Mouse (Mus musculus): ENCODE data around the gene Rnf187. TPM values are rescaled to one million over a fixed set of nuclear protein-coding genes. Genes with fewer than 3 reads are reported as not detected.

Rnf187 gene
- polyA plus RNA-seq, 1 experiment from 2014 or later = 168 TPM

DNA sequence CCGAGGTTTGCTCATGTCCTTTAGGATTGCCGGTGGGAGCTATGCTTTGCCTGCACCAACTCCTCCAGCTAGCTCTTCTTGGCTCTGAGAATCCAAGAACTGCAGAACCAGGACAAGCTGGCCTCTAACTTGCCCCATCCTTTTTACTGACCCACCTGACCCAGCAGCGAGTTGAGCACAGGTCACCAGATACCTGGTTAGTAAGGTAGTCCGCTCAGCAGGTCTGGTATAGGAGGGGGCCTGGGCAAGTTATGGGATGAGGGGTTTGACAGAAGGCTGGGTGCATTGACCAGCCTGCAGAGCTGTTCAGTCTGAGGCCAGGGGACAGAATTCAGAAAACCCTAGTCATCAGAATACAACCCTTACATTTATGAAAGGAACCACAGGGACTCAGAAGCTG, 9.7 kb downstream of the Rnf187 start:
- Histone ChIP-seq H3K9ac (replicated peaks; ENCODE audit: low read depth) (no peak overlapping the region), H3K27me3 (replicated peaks; ENCODE audit: insufficient read depth, low read length) (no peaks in the 10 kb centered on the region), H3K4me1 (ENCODE audit: insufficient read depth, low read depth, low read length) (no peaks in the 10 kb centered on the region), H3K9me3 (ENCODE audit: low read length) (no peaks in the 10 kb centered on the region), H3K4me3 (ENCODE audit: low read depth, low read length) (no peak overlapping the region), H3K27ac (ENCODE audit: low read length) (no peak overlapping the region), H3K4me2 (replicated peaks; ENCODE audit: low read depth, low read length) (no peak overlapping the region), H3K36me3 (ENCODE audit: insufficient read depth, low read length) (peaks cover 19% of the 10 kb centered on the region; the same call in 1 of the 2 replicates)
- no peak for DNase-seq (ENCODE audit: low spot score)
- no peak for ATAC-seq
- 60% methylated on average over 4 of the region's 4 CpGs for WGBS
- no peak for TF ChIP-seq CTCF (IDR thresholded peaks at IDR 0.05)
- no peak for TF ChIP-seq EP300 (IDR thresholded peaks at IDR 0.05)

DNA sequence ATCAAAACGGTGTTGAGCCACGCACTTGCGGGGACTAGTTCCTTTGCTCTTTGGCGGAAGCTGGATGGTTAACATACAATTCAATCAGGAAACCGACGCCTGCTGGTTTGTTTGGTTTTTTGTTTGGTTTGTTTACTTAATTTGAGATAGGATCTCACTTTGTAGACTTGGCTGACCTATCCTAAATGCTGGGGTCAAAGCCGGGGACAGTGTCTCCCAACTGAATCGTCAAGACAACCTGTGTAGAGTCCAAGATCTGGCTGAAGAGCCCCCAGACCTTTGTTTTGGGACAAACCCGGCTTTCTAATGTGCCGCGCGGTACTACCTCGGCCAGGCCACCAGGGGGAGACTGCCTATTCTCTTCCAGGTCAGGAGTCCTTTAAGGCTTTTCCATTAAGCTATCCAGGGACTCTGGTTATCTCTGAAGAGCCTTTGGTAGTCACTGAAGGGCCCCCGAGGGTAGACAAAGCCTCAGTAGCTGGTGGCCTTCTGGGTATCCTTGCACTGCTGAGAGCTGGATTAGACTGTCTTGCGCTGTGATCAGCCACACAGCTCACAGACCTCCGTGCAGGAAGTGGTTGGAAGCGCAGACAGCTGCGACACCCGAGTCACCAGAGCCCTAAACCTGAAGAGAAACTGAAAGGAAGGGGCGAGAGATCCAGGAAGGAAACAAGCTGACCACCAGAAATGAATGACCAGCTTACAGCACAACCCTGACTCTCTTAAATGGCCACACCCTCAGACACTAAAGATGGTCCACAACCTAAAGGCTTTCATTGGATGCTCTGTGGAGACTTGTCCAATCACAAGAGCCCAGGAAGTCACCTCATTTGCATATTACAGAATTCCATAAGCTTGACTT, 10.7 kb downstream of the Rnf187 start:
- TF ChIP-seq CTCF (IDR thresholded peaks at IDR 0.05) (peak; percentile 80), EP300 (IDR thresholded peaks at IDR 0.05) (peak; percentile 64)
- ATAC-seq (peak; percentile 94), DNase-seq (ENCODE audit: low spot score) (peak; percentile 91)
- peak overlapping the region; percentile 55 for H3K4me2 ChIP-seq (replicated peaks; ENCODE audit: low read depth, low read length)
- no peak overlapping the region; the same call in 1 of the 2 replicates for H3K9ac ChIP-seq (replicated peaks; ENCODE audit: low read depth)
- WGBS = 14% methylated on average over 20 of the region's 20 CpGs
- no peaks in the 10 kb centered on the region for H3K4me1 ChIP-seq (ENCODE audit: insufficient read depth, low read depth, low read length)
- H3K9me3 ChIP-seq (ENCODE audit: low read length) = no peaks in the 10 kb centered on the region
- H3K27me3 ChIP-seq (replicated peaks; ENCODE audit: insufficient read depth, low read length) = no peaks in the 10 kb centered on the region
- H3K4me3 ChIP-seq (ENCODE audit: low read depth, low read length) = peak overlapping the region; percentile 41
- H3K36me3 ChIP-seq (ENCODE audit: insufficient read depth, low read length) = peaks cover 8% of the 10 kb centered on the region; the same call in 1 of the 2 replicates
- H3K27ac ChIP-seq (ENCODE audit: low read length) = peak overlapping the region; percentile 76

DNA sequence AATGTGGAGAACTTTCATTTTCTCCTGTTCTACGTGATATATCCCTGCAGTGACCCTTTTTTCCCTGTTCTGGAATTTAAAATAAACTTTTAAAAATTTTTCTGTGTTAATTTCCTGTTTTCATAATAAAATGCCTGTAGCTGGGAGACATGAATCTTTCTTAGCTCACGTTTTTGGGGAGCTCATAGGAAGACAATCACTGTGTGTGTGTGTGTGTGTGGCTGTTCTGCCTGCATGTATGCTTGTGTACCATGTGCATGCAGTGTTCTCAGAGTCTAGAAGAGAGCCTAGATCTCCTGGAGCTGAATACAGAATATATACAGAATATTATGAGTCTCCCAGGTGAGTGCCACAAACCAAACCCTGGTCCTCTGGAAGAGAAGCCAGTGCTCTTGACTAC, 11.7 kb downstream of the Rnf187 start:
- Histone ChIP-seq H3K27ac (ENCODE audit: low read length) (no peak overlapping the region), H3K9ac (replicated peaks; ENCODE audit: low read depth) (no peak overlapping the region), H3K9me3 (ENCODE audit: low read length) (no peaks in the 10 kb centered on the region), H3K4me1 (ENCODE audit: insufficient read depth, low read depth, low read length) (no peaks in the 10 kb centered on the region), H3K27me3 (replicated peaks; ENCODE audit: insufficient read depth, low read length) (no peaks in the 10 kb centered on the region), H3K4me2 (replicated peaks; ENCODE audit: low read depth, low read length) (no peak overlapping the region), H3K36me3 (ENCODE audit: insufficient read depth, low read length) (0 out of 2 replicates have a peak, but pooled peaks cover 4% of the 10 kb centered on the region), H3K4me3 (ENCODE audit: low read depth, low read length) (no peak overlapping the region)
- 67% methylated on average over 2 of the region's 2 CpGs for WGBS
- DNase-seq (ENCODE audit: low spot score) (no peak), ATAC-seq (no peak)
- TF ChIP-seq CTCF (IDR thresholded peaks at IDR 0.05) (no peak), EP300 (IDR thresholded peaks at IDR 0.05) (no peak)

DNA sequence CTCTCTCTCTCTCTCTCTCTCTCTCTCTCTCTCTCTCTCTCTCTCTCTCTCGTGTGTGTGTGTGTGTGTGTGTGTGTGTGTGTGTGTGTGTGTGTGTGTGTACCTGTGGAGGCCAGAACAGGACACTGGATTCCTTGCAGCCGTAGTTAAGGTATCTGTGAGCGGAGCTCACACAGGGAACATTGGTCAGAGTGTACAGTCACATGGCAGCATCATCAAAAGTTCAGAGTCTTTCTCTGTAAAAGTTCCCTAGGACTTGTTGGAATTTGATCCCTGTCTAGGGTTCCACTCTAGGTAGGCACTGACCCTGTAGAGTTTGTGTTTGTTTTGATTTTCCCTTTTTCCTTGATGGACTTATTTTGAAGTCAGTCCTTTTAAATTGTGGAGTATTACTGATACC, 12.1 kb downstream of the Rnf187 start:
- H3K36me3 ChIP-seq (ENCODE audit: insufficient read depth, low read length) = 0 out of 2 replicates have a peak, but pooled peaks cover 2% of the 10 kb centered on the region
- DNase-seq (ENCODE audit: low spot score) (no peak), ATAC-seq (no peak)
- H3K27ac ChIP-seq (ENCODE audit: low read length) = no peak overlapping the region
- WGBS = 64% methylated on average over 2 of the region's 3 CpGs
- H3K9me3 ChIP-seq (ENCODE audit: low read length) = no peaks in the 10 kb centered on the region
- no peaks in the 10 kb centered on the region for H3K4me1 ChIP-seq (ENCODE audit: insufficient read depth, low read depth, low read length)
- H3K9ac ChIP-seq (replicated peaks; ENCODE audit: low read depth) = no peak overlapping the region
- no peaks in the 10 kb centered on the region for H3K27me3 ChIP-seq (replicated peaks; ENCODE audit: insufficient read depth, low read length)
- H3K4me2 ChIP-seq (replicated peaks; ENCODE audit: low read depth, low read length) = no peak overlapping the region
- TF ChIP-seq CTCF (IDR thresholded peaks at IDR 0.05) = no peak
- TF ChIP-seq EP300 (IDR thresholded peaks at IDR 0.05) = no peak
- no peak overlapping the region for H3K4me3 ChIP-seq (ENCODE audit: low read depth, low read length)

DNA sequence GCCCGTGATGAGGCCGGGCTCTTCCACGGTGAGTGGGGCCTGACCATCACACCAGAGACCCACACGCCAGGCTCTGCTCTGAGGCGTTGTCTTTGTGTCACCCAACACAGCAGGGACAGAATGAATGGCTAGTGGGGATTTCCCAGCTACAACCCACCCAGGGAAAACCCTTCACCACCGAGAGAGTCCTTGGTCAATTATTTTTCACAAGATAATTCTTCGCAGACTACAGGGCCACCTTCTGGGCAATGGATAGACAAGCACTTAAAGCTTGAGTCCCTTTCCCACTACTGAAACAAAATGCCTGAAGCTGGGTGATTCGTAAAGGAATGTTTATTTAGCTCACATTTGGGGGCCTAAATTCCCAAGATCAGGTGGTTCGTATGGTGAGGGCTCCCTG, 16.3 kb downstream of the Rnf187 start:
- no peak for DNase-seq (ENCODE audit: low spot score)
- ATAC-seq = no peak
- Histone ChIP-seq H3K36me3 (ENCODE audit: insufficient read depth, low read length) (no peaks in the 10 kb centered on the region), H3K4me3 (ENCODE audit: low read depth, low read length) (no peak overlapping the region), H3K9me3 (ENCODE audit: low read length) (no peaks in the 10 kb centered on the region), H3K9ac (replicated peaks; ENCODE audit: low read depth) (no peak overlapping the region), H3K4me1 (ENCODE audit: insufficient read depth, low read depth, low read length) (no peaks in the 10 kb centered on the region), H3K27me3 (replicated peaks; ENCODE audit: insufficient read depth, low read length) (no peaks in the 10 kb centered on the region), H3K27ac (ENCODE audit: low read length) (no peak overlapping the region), H3K4me2 (replicated peaks; ENCODE audit: low read depth, low read length) (no peak overlapping the region)
- TF ChIP-seq CTCF (IDR thresholded peaks at IDR 0.05) (no peak), EP300 (IDR thresholded peaks at IDR 0.05) (no peak)
- WGBS = 76% methylated on average over 9 of the region's 9 CpGs

DNA sequence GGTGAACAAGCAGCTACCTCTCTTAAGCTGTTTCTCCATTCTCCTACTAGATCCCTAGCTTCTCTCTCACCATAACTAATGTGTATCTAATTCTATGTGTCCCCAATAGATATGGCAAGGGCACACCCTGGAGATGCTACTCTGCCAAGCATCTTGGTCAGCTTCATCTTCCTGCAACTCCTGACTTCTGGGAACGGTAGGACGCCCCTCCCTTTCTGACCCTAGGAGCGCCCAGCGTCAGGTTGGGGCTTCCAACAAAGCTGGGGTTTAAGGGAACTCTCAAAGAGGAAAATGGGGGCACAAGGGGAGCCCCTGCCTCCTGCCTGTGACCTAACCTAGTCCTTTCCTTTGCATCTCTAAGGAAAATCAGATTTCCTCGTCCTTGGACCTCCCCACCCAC, 20.0 kb downstream of the Rnf187 start:
- H3K4me1 ChIP-seq (ENCODE audit: insufficient read depth, low read depth, low read length) = peaks cover 6% of the 10 kb centered on the region; the same call in 1 of the 2 replicates
- no peak overlapping the region for H3K4me2 ChIP-seq (replicated peaks; ENCODE audit: low read depth, low read length)
- H3K9ac ChIP-seq (replicated peaks; ENCODE audit: low read depth) = no peak overlapping the region
- no peak overlapping the region for H3K4me3 ChIP-seq (ENCODE audit: low read depth, low read length)
- TF ChIP-seq EP300 (IDR thresholded peaks at IDR 0.05) = no peak
- TF ChIP-seq CTCF (IDR thresholded peaks at IDR 0.05) = no peak
- no peak for ATAC-seq
- H3K27me3 ChIP-seq (replicated peaks; ENCODE audit: insufficient read depth, low read length) = no peaks in the 10 kb centered on the region
- DNase-seq (ENCODE audit: low spot score) = no peak
- no peaks in the 10 kb centered on the region for H3K36me3 ChIP-seq (ENCODE audit: insufficient read depth, low read length)
- H3K9me3 ChIP-seq (ENCODE audit: low read length) = no peaks in the 10 kb centered on the region
- no peak overlapping the region for H3K27ac ChIP-seq (ENCODE audit: low read length)
- 64% methylated on average over 5 of the region's 5 CpGs for WGBS

All from lung, postnatal 0 days (tissue).